Mouse (Mus musculus) hindbrain, embryonic 16.5 days (tissue): ENCODE data around the gene 4933411K16Rik. TPM values are rescaled to one million over a fixed set of nuclear protein-coding genes. Genes with fewer than 3 reads are reported as not detected.
A peak's percentile ranks its signal among the peaks of the same experiment; 100 is the strongest.

ENCODE experiments used
- ATAC-seq: fragments of 200-750 bp; cut with Nextera tagmentation; 2 replicates; pipeline ENCODE4 v1.8.0; 2017; ENCODE audit warnings: moderate TSS enrichment, moderate library complexity
- H3K27ac ChIP-seq: fragments of 300-500 bp; sonication (generic); 2 replicates; pipeline ENCODE4 v1.5.1; 2014; ENCODE audit warnings: low read depth, mild to moderate bottlenecking, control low read depth, low read length, moderate library complexity
- H3K27me3 ChIP-seq: fragments of 300-500 bp; sonication (generic); replicated peaks from 2 replicates; pipeline ENCODE4 v1.6.1; 2014; ENCODE audit warnings: low read length; ENCODE audit not compliant: control insufficient read depth, insufficient read depth
- H3K36me3 ChIP-seq: fragments of 300-500 bp; sonication (generic); 2 replicates; pipeline ENCODE4 v1.6.1; 2014; ENCODE audit warnings: mild to moderate bottlenecking, low read length, moderate library complexity, mixed read lengths; ENCODE audit not compliant: control insufficient read depth, insufficient read depth
- H3K4me1 ChIP-seq: fragments of 300-500 bp; sonication (generic); 2 replicates; pipeline ENCODE4 v1.6.1; 2014; ENCODE audit warnings: low read depth, low read length; ENCODE audit not compliant: control insufficient read depth, insufficient read depth
- H3K4me2 ChIP-seq: fragments of 300-500 bp; sonication (generic); 2 replicates; pipeline ENCODE4 v1.6.1; 2014; ENCODE audit warnings: mild to moderate bottlenecking, low read length, control low read depth, moderate library complexity
- H3K4me3 ChIP-seq: fragments of 300-500 bp; sonication (generic); 2 replicates; pipeline ENCODE4 v1.5.1; 2014; ENCODE audit warnings: mild to moderate bottlenecking, low read length, control low read depth, moderate library complexity
- H3K9ac ChIP-seq: fragments of 300-500 bp; sonication (generic); 2 replicates; pipeline ENCODE4 v1.6.1; 2014; ENCODE audit warnings: low read depth, mild to moderate bottlenecking, control low read depth, low read length, moderate library complexity
- H3K9me3 ChIP-seq: fragments of 300-500 bp; sonication (generic); 2 replicates; pipeline ENCODE4 v1.6.1; 2014; ENCODE audit warnings: mild to moderate bottlenecking, low read length, moderate library complexity; ENCODE audit not compliant: control insufficient read depth
- WGBS: fragments of 180-500 bp; shearing (Covaris S2); extraction: QIAGEN DNeasy Blood & Tissue Kit; methylation state at CpG from one replicate; pipeline ENCODE4 v1.1.7; 2014; 5-methylcytosine and 5-hydroxymethylcytosine counted together
- polyA plus RNA-seq: library from polyadenylated mRNA; unstranded; fragments of >200 nt; fragmentation: Nextera tagmentation; extraction: Ambion mirVana; gene quantifications from 2 replicates; pipeline ENCODE4 v1.2.1, GENCODE M21; 2015

The 4933411K16Rik gene
- polyA plus RNA-seq, 1 experiment from 2014 or later = not detected

- H3K27me3 ChIP-seq = no peaks in the 10 kb centered on the region
- ATAC-seq = peak; percentile 27; the same call in 1 of the 2 replicates
- 86% methylated on average over 11 of the region's 11 CpGs for WGBS
- 0 out of 2 replicates have a peak overlapping the region, but pooled peaks have one; percentile 4 for H3K4me2 ChIP-seq
- no peak overlapping the region for H3K4me3 ChIP-seq
- H3K9ac ChIP-seq = 0 out of 2 replicates have a peak overlapping the region, but pooled peaks have one; percentile 4
- peaks cover 3% of the 10 kb centered on the region; the same call in 1 of the 2 replicates for H3K36me3 ChIP-seq
- no peak overlapping the region for H3K27ac ChIP-seq
- no peaks in the 10 kb centered on the region for H3K4me1 ChIP-seq
- H3K9me3 ChIP-seq = no peaks in the 10 kb centered on the region
Observed at GRCm38 (mm10) chr19:42068441-42069240, 16.6 kb downstream of the 4933411K16Rik start.

GRCm38 (mm10) chr19:42069241-42069525 lies 17.1 kb downstream of the 4933411K16Rik start:
- 0 out of 2 replicates have a peak overlapping the region, but pooled peaks have one; percentile 4 for H3K4me2 ChIP-seq
- peak; percentile 52; the same call in 1 of the 2 replicates for ATAC-seq
- no peak overlapping the region for H3K27ac ChIP-seq
- WGBS = 53% methylated on average over 6 of the region's 6 CpGs
- H3K27me3 ChIP-seq = no peaks in the 10 kb centered on the region
- no peaks in the 10 kb centered on the region for H3K4me1 ChIP-seq
- no peak overlapping the region for H3K4me3 ChIP-seq
- H3K9me3 ChIP-seq = no peaks in the 10 kb centered on the region
- H3K9ac ChIP-seq = no peak overlapping the region
- H3K36me3 ChIP-seq = peaks cover 3% of the 10 kb centered on the region; the same call in 1 of the 2 replicates

- Histone ChIP-seq H3K4me2 (no peak overlapping the region), H3K4me1 (no peaks in the 10 kb centered on the region), H3K9me3 (no peaks in the 10 kb centered on the region), H3K4me3 (no peak overlapping the region), H3K36me3 (peaks cover 13% of the 10 kb centered on the region), H3K9ac (no peak overlapping the region), H3K27ac (no peak overlapping the region), H3K27me3 (no peaks in the 10 kb centered on the region)
- ATAC-seq = no peak
- 84% methylated on average over 7 of the region's 7 CpGs for WGBS
Observed at GRCm38 (mm10) chr19:42071221-42071620, 19.2 kb downstream of the 4933411K16Rik start.

- Histone ChIP-seq H3K27me3 (no peaks in the 10 kb centered on the region), H3K4me3 (no peak overlapping the region), H3K4me1 (no peaks in the 10 kb centered on the region), H3K9ac (no peak overlapping the region), H3K9me3 (no peaks in the 10 kb centered on the region), H3K4me2 (no peak overlapping the region), H3K36me3 (peaks cover 13% of the 10 kb centered on the region), H3K27ac (no peak overlapping the region)
- WGBS = 80% methylated on average over 15 of the region's 15 CpGs
- ATAC-seq = no peak
Observed at GRCm38 (mm10) chr19:42071886-42072608, 20.0 kb downstream of the 4933411K16Rik start.

GRCm38 (mm10) chr19:42072802-42073201 lies 20.8 kb downstream of the 4933411K16Rik start:
- Histone ChIP-seq H3K9me3 (no peaks in the 10 kb centered on the region), H3K4me2 (no peak overlapping the region), H3K27ac (no peak overlapping the region), H3K9ac (no peak overlapping the region), H3K36me3 (peaks cover 17% of the 10 kb centered on the region), H3K27me3 (no peaks in the 10 kb centered on the region), H3K4me3 (no peak overlapping the region), H3K4me1 (no peaks in the 10 kb centered on the region)
- 82% methylated on average over 7 of the region's 7 CpGs for WGBS
- ATAC-seq = no peak

- Histone ChIP-seq H3K27ac (no peak overlapping the region), H3K36me3 (peaks cover 18% of the 10 kb centered on the region), H3K4me2 (no peak overlapping the region), H3K27me3 (no peaks in the 10 kb centered on the region), H3K9ac (no peak overlapping the region), H3K4me1 (no peaks in the 10 kb centered on the region), H3K9me3 (no peaks in the 10 kb centered on the region), H3K4me3 (no peak overlapping the region)
- no peak for ATAC-seq
- WGBS = 86% methylated on average over 2 of the region's 2 CpGs
Observed at GRCm38 (mm10) chr19:42075051-42075450, 23.0 kb downstream of the 4933411K16Rik start.

- Histone ChIP-seq H3K4me3 (no peak overlapping the region), H3K27ac (no peak overlapping the region), H3K4me2 (no peak overlapping the region), H3K36me3 (peaks cover 18% of the 10 kb centered on the region), H3K9ac (no peak overlapping the region), H3K9me3 (no peaks in the 10 kb centered on the region), H3K4me1 (no peaks in the 10 kb centered on the region), H3K27me3 (no peaks in the 10 kb centered on the region)
- WGBS = 88% methylated on average over 16 of the region's 16 CpGs
- ATAC-seq = no peak
Observed at GRCm38 (mm10) chr19:42075992-42076391, 23.9 kb downstream of the 4933411K16Rik start.

GRCm38 (mm10) chr19:42078566-42078965 lies 26.5 kb downstream of the 4933411K16Rik start:
- Histone ChIP-seq H3K9ac (no peak overlapping the region), H3K4me2 (no peak overlapping the region), H3K4me3 (no peak overlapping the region), H3K9me3 (no peaks in the 10 kb centered on the region), H3K36me3 (peaks cover 16% of the 10 kb centered on the region), H3K27me3 (no peaks in the 10 kb centered on the region), H3K27ac (no peak overlapping the region), H3K4me1 (no peaks in the 10 kb centered on the region)
- no peak for ATAC-seq
- WGBS = 97% methylated on average over 8 of the region's 8 CpGs

- Histone ChIP-seq H3K27ac (no peak overlapping the region), H3K9me3 (no peaks in the 10 kb centered on the region), H3K4me3 (no peak overlapping the region), H3K36me3 (peaks cover 15% of the 10 kb centered on the region), H3K9ac (no peak overlapping the region), H3K4me2 (no peak overlapping the region), H3K4me1 (no peaks in the 10 kb centered on the region), H3K27me3 (no peaks in the 10 kb centered on the region)
- WGBS = 95% methylated on average over 12 of the region's 12 CpGs
- no peak for ATAC-seq
Observed at GRCm38 (mm10) chr19:42079006-42079405, 27.0 kb downstream of the 4933411K16Rik start.
